Mouse (Mus musculus) cerebellum, adult 2 months (tissue): Measurements from ENCODE around the gene Cdc42ep1.

Source experiments
- CTCF ChIP-seq: fragments of 200-500 bp; IDR thresholded peaks from 2 replicates; pipeline ENCODE4 v1.5.1; 2011; ENCODE audit warnings: low read depth, mild to moderate bottlenecking, control low read depth, low read length, moderate library complexity, borderline replicate concordance; ENCODE audit not compliant: insufficient read depth
- POLR2A ChIP-seq: fragments of 200-500 bp; IDR thresholded peaks from 2 replicates; pipeline ENCODE4 v1.6.1; 2011; ENCODE audit warnings: low read length, control low read depth, borderline replicate concordance; ENCODE audit not compliant: insufficient read depth

DNA sequence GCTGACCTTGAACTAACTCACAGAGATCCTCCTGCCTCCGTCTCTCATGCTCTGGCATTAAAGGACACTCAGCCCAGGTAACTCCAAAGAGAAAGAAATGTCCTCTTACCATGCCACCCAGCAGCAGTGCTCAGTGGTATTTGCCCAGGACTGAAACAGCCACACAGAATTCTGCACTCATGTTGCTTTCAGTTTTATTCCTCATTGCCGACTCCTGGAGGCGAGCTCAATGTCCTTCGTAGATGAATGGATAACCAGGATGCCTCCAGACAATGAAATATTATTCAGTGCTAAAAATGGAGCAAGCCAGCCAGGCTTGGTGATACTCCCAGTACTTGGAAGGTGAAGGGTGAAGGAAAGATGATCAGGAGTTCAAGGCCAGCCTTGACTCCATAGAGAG lies 28.8 kb upstream of the Cdc42ep1 start:
- TF ChIP-seq CTCF (no peak), POLR2A (no peak)
